ENCODE assay signal across 25 mouse cellular contexts in genomic region chr2:71888437-71888836, GRCm38 (mm10). TPM values are rescaled to one million over a fixed set of nuclear protein-coding genes. Genes with fewer than 3 reads are reported as not detected.
A peak's percentile ranks its signal among the peaks of the same experiment; 100 is the strongest.
DNase-seq lines count a peak whose midpoint lies in the region; ATAC-seq and TF ChIP-seq lines count a peak whose summit lies in the region.
"Had no signal": no experiment of that assay in that cellular context is flagged by ENCODE, and none has a peak within 500 bp of the region (broad histone marks: within the 10 kb centered on the region; RNA-seq: fewer than 3 reads in every experiment).

No protein-coding gene starts in this region.

- H3K9me3 ChIP-seq in liver, embryonic 12.5 days (replicated peaks) = no peaks in the 10 kb centered on the region
- H3K9me3 ChIP-seq in stomach, postnatal 0 days (ENCODE audit: control insufficient read depth, low read length) = no peaks in the 10 kb centered on the region
- H3K9me3 ChIP-seq: embryonic facial prominence, embryonic 15.5 days; forebrain, embryonic 10.5 days; forebrain, embryonic 15.5 days; heart, embryonic 15.5 days; hindbrain, embryonic 13.5 days had no signal

- TF ChIP-seq EP300 in stomach, postnatal 0 days (optimal IDR thresholded peaks at IDR 0.05) = no peak

- peaks cover 96% of the 10 kb centered on the region for H3K36me3 ChIP-seq in liver, embryonic 12.5 days
- H3K36me3 ChIP-seq in stomach, postnatal 0 days (ENCODE audit: control insufficient read depth, insufficient read depth, low read length) = peaks cover 18% of the 10 kb centered on the region

- H3K27me3 ChIP-seq in liver, embryonic 12.5 days (replicated peaks) = no peaks in the 10 kb centered on the region
- H3K27me3 ChIP-seq in stomach, postnatal 0 days (ENCODE audit: control insufficient read depth, insufficient read depth, low read length) = no peaks in the 10 kb centered on the region
- H3K27me3 ChIP-seq: embryonic facial prominence, embryonic 15.5 days; forebrain, embryonic 15.5 days; heart, embryonic 15.5 days; hindbrain, embryonic 13.5 days; Patski had no signal

- no peak overlapping the region for H3K4me3 ChIP-seq in liver, embryonic 12.5 days
- H3K4me3 ChIP-seq in stomach, postnatal 0 days (ENCODE audit: low read depth, low read length) = no peak overlapping the region
- H3K4me3 ChIP-seq: embryonic facial prominence, embryonic 15.5 days; erythroblast, embryonic 14.5 days; forebrain, embryonic 10.5 days; forebrain, embryonic 15.5 days; heart, embryonic 15.5 days; hindbrain, embryonic 13.5 days had no signal

- no peaks in the 10 kb centered on the region for H3K4me1 ChIP-seq in liver, embryonic 12.5 days
- no peaks in the 10 kb centered on the region for H3K4me1 ChIP-seq in stomach, postnatal 0 days (replicated peaks; ENCODE audit: control insufficient read depth, insufficient read depth)
- H3K4me1 ChIP-seq: embryonic facial prominence, embryonic 15.5 days; forebrain, embryonic 10.5 days; heart, embryonic 15.5 days; hindbrain, embryonic 13.5 days had no signal

- peak; percentile 17; the same call in 1 of the 2 replicates for TF ChIP-seq CTCF in stomach, postnatal 0 days (IDR thresholded peaks at IDR 0.05; ENCODE audit: low read depth)

- WGBS in liver, embryonic 12.5 days (ENCODE audit: insufficient replicate concordance) = 50% methylated on average over 4 of the region's 4 CpGs
- 81% methylated on average over 4 of the region's 4 CpGs for WGBS in stomach, postnatal 0 days

- ATAC-seq in liver, embryonic 12.5 days = no peak
- no peak for ATAC-seq in stomach, postnatal 0 days (ENCODE audit: low FRiP score, low TSS enrichment)
- ATAC-seq: activated CD4-positive, CD25-positive, alpha-beta regulatory T cell, adult 4 months; CD4-positive, CD25-positive, alpha-beta regulatory T cell, adult 4 months; forebrain, embryonic 15.5 days; Patski had no signal

- no peak overlapping the region for H3K27ac ChIP-seq in liver, embryonic 12.5 days
- no peak overlapping the region for H3K27ac ChIP-seq in stomach, postnatal 0 days (replicated peaks)
- H3K27ac ChIP-seq: embryonic facial prominence, embryonic 15.5 days; forebrain, embryonic 10.5 days; forebrain, embryonic 15.5 days; heart, embryonic 15.5 days; hindbrain, embryonic 13.5 days had no signal

- no peak overlapping the region for H3K4me2 ChIP-seq in liver, embryonic 12.5 days
- no peak overlapping the region for H3K4me2 ChIP-seq in stomach, postnatal 0 days (replicated peaks; ENCODE audit: low read depth)
- H3K4me2 ChIP-seq: embryonic facial prominence, embryonic 15.5 days; forebrain, embryonic 15.5 days; heart, embryonic 15.5 days; hindbrain, embryonic 13.5 days had no signal

- peak; percentile 15 for DNase-seq in embryo, embryonic 10 days (ENCODE audit: low spot score)
- no peak for DNase-seq in embryo, embryonic 10.5 days (ENCODE audit: low spot score)
- peak; percentile 42 for DNase-seq in liver
- DNase-seq in thymus, postnatal 4 days = peak; percentile 23
- DNase-seq in thymus, postnatal 25 days = no peak
- no peak for DNase-seq in stomach, postnatal 0 days (ENCODE audit: low spot score)
- no peak for DNase-seq in testis, postnatal 14 days (ENCODE audit: low spot score)
- DNase-seq: adrenal gland, postnatal 14 days; B cell, adult 2 months; cerebellum, adult 18-20 months; cerebellum, adult 9-11 months; cerebellum, postnatal 36 days; embryo, embryonic 11 days; gastrocnemius, postnatal 36 days; heart, postnatal 14 days had no signal

- H3K9ac ChIP-seq in liver, embryonic 12.5 days = no peak overlapping the region
- H3K9ac ChIP-seq in stomach, postnatal 0 days (ENCODE audit: low read length) = no peak overlapping the region
- H3K9ac ChIP-seq: embryonic facial prominence, embryonic 15.5 days; forebrain, embryonic 15.5 days; heart, embryonic 15.5 days; hindbrain, embryonic 13.5 days had no signal

RNA-seq across cellular contexts. Expression of gene Pdk1, which starts 15.4 kb away (rescaled TPM):
- polyA plus RNA-seq in liver, embryonic 12.5 days (2016; fragmentation: Nextera tagmentation; extraction: Ambion mirVana) = 70.0 and 70.5 TPM in 2 replicates
- polyA plus RNA-seq in stomach, postnatal 0 days (2015; fragmentation: Nextera tagmentation; extraction: Ambion mirVana) = 35.4 and 37.4 TPM in 2 replicates

Comparison
In these comparisons a context has a peak if more than half of its experiments do, and no peak if none do; other contexts are left out.
1. DNase-seq: peak in embryo, embryonic 10 days (single experiment), liver (single experiment) and thymus, postnatal 4 days (single experiment); none in embryo, embryonic 10.5 days (single experiment), thymus, postnatal 25 days (single experiment), stomach, postnatal 0 days (single experiment) and testis, postnatal 14 days (single experiment).